Mouse (Mus musculus) heart, embryonic 13.5 days (tissue): ENCODE measurements around the gene Dot1l. TPM values are rescaled to one million over a fixed set of nuclear protein-coding genes. Genes with fewer than 3 reads are reported as not detected.

Source experiments
- ATAC-seq: fragments of 200-750 bp; cut with Nextera tagmentation; 2 replicates; pipeline ENCODE4 v1.8.0; 2017; ENCODE audit warnings: moderate TSS enrichment; ENCODE audit not compliant: insufficient number of reproducible peaks, low FRiP score, low TSS enrichment; ENCODE audit errors: extremely low read depth
- H3K27ac ChIP-seq: fragments of 300-500 bp; sonication (generic); replicated peaks from 2 replicates; pipeline ENCODE4 v1.5.1; 2015; ENCODE audit warnings: moderate library complexity, mild to moderate bottlenecking, inconsistent platforms
- H3K27me3 ChIP-seq: fragments of 300-500 bp; sonication (generic); replicated peaks from 2 replicates; pipeline ENCODE4 v1.6.1; 2015; ENCODE audit warnings: mild to moderate bottlenecking, inconsistent platforms
- H3K36me3 ChIP-seq: fragments of 300-500 bp; sonication (generic); 2 replicates; pipeline ENCODE4 v1.6.1; 2015; ENCODE audit warnings: mild to moderate bottlenecking, inconsistent platforms
- H3K4me1 ChIP-seq: fragments of 300-500 bp; sonication (generic); 2 replicates; pipeline ENCODE4 v1.6.1; 2015; ENCODE audit warnings: inconsistent platforms
- H3K4me2 ChIP-seq: fragments of 300-500 bp; sonication (generic); 2 replicates; pipeline ENCODE4 v1.6.1; 2015; ENCODE audit warnings: inconsistent platforms, mild to moderate bottlenecking, moderate library complexity
- H3K4me3 ChIP-seq: fragments of 300-500 bp; sonication (generic); 2 replicates; pipeline ENCODE4 v1.5.1; 2015; ENCODE audit warnings: moderate library complexity, mild to moderate bottlenecking, inconsistent platforms
- H3K9ac ChIP-seq: fragments of 300-500 bp; sonication (generic); 2 replicates; pipeline ENCODE4 v1.6.1; 2015; ENCODE audit warnings: inconsistent platforms, mild to moderate bottlenecking, moderate library complexity
- H3K9me3 ChIP-seq: fragments of 300-500 bp; sonication (generic); 2 replicates; pipeline ENCODE4 v1.6.1; 2016; ENCODE audit warnings: inconsistent platforms
- WGBS: fragments of 180-500 bp; shearing (Covaris S2); methylation state at CpG from one replicate; pipeline ENCODE4 v1.1.7; 2015; ENCODE audit warnings: mixed read lengths; 5-methylcytosine and 5-hydroxymethylcytosine counted together
- polyA plus RNA-seq: library from polyadenylated mRNA; unstranded; fragments of >200 nt; fragmentation: Nextera tagmentation; extraction: Ambion mirVana; gene quantifications from 2 replicates; pipeline ENCODE4 v1.2.1, GENCODE M21; 2015

Gene Dot1l
- polyA plus RNA-seq, 1 experiment from 2014 or later, result 17.9 TPM

DNA sequence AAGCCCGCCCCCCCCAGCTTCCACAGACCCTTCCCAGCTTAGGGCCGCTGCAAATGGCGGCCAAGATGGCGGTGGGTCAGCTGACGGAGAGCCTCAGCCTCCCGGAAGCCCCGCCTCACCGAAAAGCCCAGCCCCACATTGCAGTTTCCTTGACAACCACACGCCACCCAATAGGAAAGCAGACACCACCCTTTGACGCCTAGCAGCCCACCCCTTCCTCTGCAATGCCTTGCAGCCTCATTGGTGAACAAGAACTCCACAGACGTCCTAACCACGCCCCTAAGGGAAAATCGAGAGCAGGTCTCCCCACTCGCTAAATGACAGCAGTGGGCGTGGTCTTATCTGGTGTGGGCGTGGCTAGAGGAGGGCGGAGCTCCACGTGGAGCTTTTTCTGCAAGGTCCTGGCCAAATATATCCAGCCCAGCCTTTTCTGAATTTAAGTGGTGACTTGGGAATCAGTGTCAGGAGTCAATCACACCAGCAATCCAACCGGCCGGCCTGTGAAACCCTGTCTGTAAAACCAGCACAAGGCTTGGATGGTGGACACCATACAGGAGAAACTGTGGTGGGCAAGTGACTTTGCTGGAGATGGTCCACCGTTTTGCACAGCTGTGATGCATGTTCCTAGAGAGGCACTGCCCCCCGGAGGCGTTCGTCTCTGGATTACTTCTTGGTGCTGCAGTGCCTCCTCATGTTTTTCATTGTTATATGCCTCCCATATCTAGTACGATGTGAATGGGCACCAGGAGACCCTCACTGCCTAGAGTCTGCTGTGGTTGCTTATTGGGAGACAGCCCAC lies 12.6 kb upstream of the Dot1l start, which contains the start of gene Ap3d1:
Gene Ap3d1 (minus strand): TSS at position 85 of the 799 bp plus-strand sequence.
- Histone ChIP-seq H3K27me3 (no peaks in the 10 kb centered on the region), H3K4me1 (peaks cover 36% of the 10 kb centered on the region), H3K9ac (peak within 1 kb of the TSS; percentile 97), H3K27ac (peak within 1 kb of the TSS; percentile 85), H3K4me2 (peak within 1 kb of the TSS; percentile 99), H3K36me3 (peaks cover 8% of the 10 kb centered on the region), H3K9me3 (no peaks in the 10 kb centered on the region), H3K4me3 (peak within 1 kb of the TSS; percentile 91)
- WGBS, result 1% methylated on average over 25 of the region's 25 CpGs
- peak; percentile 98 for ATAC-seq

- Histone ChIP-seq H3K9me3 (no peaks in the 10 kb centered on the region), H3K4me1 (peaks cover 44% of the 10 kb centered on the region), H3K27ac (no peak overlapping the region), H3K27me3 (no peaks in the 10 kb centered on the region), H3K4me2 (peak overlapping the region; percentile 5; the same call in 1 of the 2 replicates), H3K9ac (no peak overlapping the region), H3K36me3 (no peaks in the 10 kb centered on the region; the same call in 1 of the 2 replicates), H3K4me3 (no peak overlapping the region)
- 34% methylated on average over 5 of the region's 5 CpGs for WGBS
- ATAC-seq, result no peak
Observed at GRCm38 (mm10) chr10:80744262-80744661, 10.7 kb upstream of the Dot1l start.

DNA sequence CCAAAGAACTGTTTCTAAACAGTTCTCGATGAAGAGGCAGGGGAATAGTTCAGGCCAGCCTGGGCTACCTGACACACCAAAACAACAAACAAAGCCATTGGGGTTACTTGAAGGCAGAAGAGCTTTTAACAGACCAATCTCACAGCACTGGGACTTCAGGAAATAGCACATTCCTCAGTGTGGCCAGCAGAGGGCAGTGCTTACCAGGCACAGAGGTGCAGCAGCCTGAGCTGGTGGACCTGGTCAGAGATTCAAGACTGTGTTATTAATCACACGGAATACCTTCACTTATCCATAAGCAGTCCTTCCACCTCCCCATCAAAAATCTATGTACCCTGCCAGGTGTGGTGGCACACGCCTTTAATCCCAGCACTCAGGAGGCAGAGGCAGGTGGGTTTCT lies 7.6 kb upstream of the Dot1l start:
- Histone ChIP-seq H3K27ac (no peak overlapping the region), H3K36me3 (no peaks in the 10 kb centered on the region), H3K27me3 (no peaks in the 10 kb centered on the region), H3K4me1 (peaks cover 46% of the 10 kb centered on the region), H3K4me2 (no peak overlapping the region), H3K9me3 (no peaks in the 10 kb centered on the region), H3K9ac (no peak overlapping the region), H3K4me3 (no peak overlapping the region)
- ATAC-seq, result no peak
- 6% methylated on average over 3 of the region's 3 CpGs for WGBS

DNA sequence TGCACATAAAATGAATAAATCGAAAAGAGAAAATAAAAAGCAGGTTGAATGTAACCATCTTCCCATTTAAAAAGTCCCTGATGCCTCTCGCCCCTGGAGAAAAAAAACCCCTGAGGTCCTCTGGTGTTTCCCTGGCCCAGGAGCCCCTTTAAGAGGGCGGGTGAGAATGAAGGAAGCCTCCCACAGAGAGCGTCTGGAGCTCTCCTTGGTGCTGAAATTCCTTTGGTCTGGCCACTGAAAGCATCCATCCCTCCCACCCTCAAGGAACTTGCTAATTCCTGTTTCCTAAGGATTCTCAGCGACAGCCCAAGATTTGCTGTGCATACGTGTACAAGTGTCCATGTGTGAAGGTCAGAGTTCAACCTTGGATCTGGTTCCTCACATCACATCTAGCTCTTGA lies 6.4 kb upstream of the Dot1l start:
- peaks cover 45% of the 10 kb centered on the region for H3K4me1 ChIP-seq
- ATAC-seq, result no peak
- no peak overlapping the region for H3K27ac ChIP-seq
- no peaks in the 10 kb centered on the region for H3K9me3 ChIP-seq
- no peaks in the 10 kb centered on the region for H3K27me3 ChIP-seq
- H3K4me3 ChIP-seq, result no peak overlapping the region
- H3K9ac ChIP-seq, result no peak overlapping the region
- no peak overlapping the region for H3K4me2 ChIP-seq
- H3K36me3 ChIP-seq, result no peaks in the 10 kb centered on the region
- WGBS, result 6% methylated on average over 6 of the region's 6 CpGs

- peak; percentile 37; the same call in 1 of the 2 replicates for ATAC-seq
- peak overlapping the region; percentile 99 for H3K27ac ChIP-seq
Observed at GRCm38 (mm10) chr10:80751188-80751832, 3.7 kb upstream of the Dot1l start.

DNA sequence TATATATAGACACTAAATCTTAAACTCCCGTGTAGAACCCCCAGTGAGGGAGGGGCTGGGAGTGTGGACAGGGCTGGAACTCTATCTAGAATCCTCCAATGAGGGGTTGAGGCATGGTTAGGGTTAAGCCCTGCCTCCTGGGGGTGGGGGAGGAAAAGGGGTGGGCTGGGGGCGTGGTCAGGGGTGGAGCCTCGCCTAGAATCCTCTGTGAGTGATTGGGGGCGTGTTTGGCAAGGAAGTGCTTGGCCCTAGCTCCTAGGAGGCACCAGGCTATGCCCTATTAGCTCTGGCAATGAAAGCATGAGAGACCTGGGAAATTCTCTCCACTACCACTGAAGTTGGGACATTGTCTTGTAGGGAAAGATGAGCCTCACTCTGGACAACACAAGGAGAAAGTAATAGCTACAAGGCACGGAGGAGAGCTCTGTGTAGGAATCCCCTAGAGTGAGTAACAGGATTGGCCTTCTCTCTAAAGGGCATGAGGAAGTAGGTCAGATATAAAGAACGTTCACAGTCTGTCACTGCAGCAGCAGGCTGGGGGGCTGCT lies 2.9 kb upstream of the Dot1l start:
- no peaks in the 10 kb centered on the region for H3K9me3 ChIP-seq
- H3K4me2 ChIP-seq, result peak overlapping the region; percentile 77
- peak overlapping the region; percentile 51 for H3K4me3 ChIP-seq
- H3K27me3 ChIP-seq, result no peaks in the 10 kb centered on the region
- peak; percentile 51; the same call in 1 of the 2 replicates for ATAC-seq
- peak overlapping the region; percentile 99 for H3K27ac ChIP-seq
- H3K4me1 ChIP-seq, result peaks cover 57% of the 10 kb centered on the region
- 1% methylated on average over 6 of the region's 6 CpGs for WGBS
- no peaks in the 10 kb centered on the region for H3K36me3 ChIP-seq
- H3K9ac ChIP-seq, result peak overlapping the region; percentile 84

More at GRCm38 (mm10) chr10:80751188-80751832, 3.7 kb upstream of the Dot1l start:
- no peaks in the 10 kb centered on the region for H3K27me3 ChIP-seq
- no peaks in the 10 kb centered on the region for H3K9me3 ChIP-seq
- H3K36me3 ChIP-seq, result no peaks in the 10 kb centered on the region
- under 1% methylated on average over 16 of the region's 16 CpGs for WGBS
- peak overlapping the region; percentile 77 for H3K4me2 ChIP-seq
- peak overlapping the region; percentile 51 for H3K4me3 ChIP-seq
- peaks cover 49% of the 10 kb centered on the region for H3K4me1 ChIP-seq
- peak overlapping the region; percentile 84 for H3K9ac ChIP-seq

DNA sequence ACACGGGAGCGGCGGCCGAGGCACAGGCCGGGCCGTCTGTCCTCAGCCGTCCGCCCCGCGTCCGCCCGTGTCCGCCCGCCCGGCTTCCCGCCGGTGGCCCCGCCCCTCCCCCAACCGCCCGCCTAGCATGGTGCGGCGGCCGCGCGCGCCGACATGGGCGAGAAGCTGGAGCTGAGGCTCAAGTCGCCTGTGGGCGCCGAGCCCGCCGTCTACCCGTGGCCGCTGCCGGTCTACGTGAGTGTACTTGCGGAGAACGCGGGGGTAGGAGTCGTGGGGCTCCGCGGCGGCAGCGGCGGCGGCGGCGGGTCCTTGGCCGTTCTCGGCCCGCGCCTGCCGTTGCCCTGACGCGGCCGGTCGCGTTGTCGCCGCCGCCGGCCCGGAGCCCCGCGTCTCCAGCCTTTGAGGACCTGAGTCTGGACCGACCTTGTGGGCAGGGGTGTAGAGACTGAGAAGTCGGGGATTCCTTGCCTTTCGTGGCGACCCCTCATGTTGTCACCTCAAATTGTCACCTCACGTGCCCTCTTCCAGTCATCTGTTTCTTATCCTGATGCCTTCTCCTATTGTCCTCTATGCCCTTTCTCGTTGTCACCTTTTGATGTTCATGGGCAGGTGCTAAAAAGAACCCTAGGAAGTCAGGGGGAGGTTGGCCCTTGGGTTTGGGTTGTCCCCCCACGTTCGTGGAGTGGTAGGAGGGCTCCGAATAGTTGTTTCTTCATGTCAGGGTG lies 447 bp downstream of the Dot1l start:
- Histone ChIP-seq H3K9ac (peak overlapping the region; percentile 99), H3K4me1 (peaks cover 76% of the 10 kb centered on the region), H3K27me3 (no peaks in the 10 kb centered on the region), H3K9me3 (no peaks in the 10 kb centered on the region), H3K4me3 (peak overlapping the region; percentile 96), H3K4me2 (peak overlapping the region; percentile 98), H3K27ac (peak overlapping the region; percentile 87), H3K36me3 (no peaks in the 10 kb centered on the region)
- WGBS, result under 1% methylated on average over 56 of the region's 75 CpGs
- ATAC-seq, result no peak

GRCm38 (mm10) chr10:80756099-80756498 lies 1.1 kb downstream of the Dot1l start:
- no peaks in the 10 kb centered on the region for H3K27me3 ChIP-seq
- no peaks in the 10 kb centered on the region for H3K9me3 ChIP-seq
- ATAC-seq, result no peak
- peak overlapping the region; percentile 96 for H3K4me3 ChIP-seq
- 17% methylated on average over 3 of the region's 3 CpGs for WGBS
- H3K9ac ChIP-seq, result peak overlapping the region; percentile 99
- no peaks in the 10 kb centered on the region for H3K36me3 ChIP-seq
- peak overlapping the region; percentile 87 for H3K27ac ChIP-seq
- H3K4me2 ChIP-seq, result peak overlapping the region; percentile 98
- peaks cover 77% of the 10 kb centered on the region for H3K4me1 ChIP-seq

- peak overlapping the region; percentile 87 for H3K27ac ChIP-seq
- H3K4me3 ChIP-seq, result peak overlapping the region; percentile 96
- peaks cover 77% of the 10 kb centered on the region for H3K4me1 ChIP-seq
- no peaks in the 10 kb centered on the region for H3K27me3 ChIP-seq
- H3K36me3 ChIP-seq, result no peaks in the 10 kb centered on the region
- H3K4me2 ChIP-seq, result peak overlapping the region; percentile 98
- ATAC-seq, result no peak
- peak overlapping the region; percentile 99 for H3K9ac ChIP-seq
- WGBS, result 54% methylated on average over 2 of the region's 2 CpGs
- H3K9me3 ChIP-seq, result no peaks in the 10 kb centered on the region
Observed at GRCm38 (mm10) chr10:80756509-80756908, 1.5 kb downstream of the Dot1l start.

GRCm38 (mm10) chr10:80756967-80757366 lies 2.0 kb downstream of the Dot1l start:
- peak overlapping the region; percentile 99 for H3K9ac ChIP-seq

DNA sequence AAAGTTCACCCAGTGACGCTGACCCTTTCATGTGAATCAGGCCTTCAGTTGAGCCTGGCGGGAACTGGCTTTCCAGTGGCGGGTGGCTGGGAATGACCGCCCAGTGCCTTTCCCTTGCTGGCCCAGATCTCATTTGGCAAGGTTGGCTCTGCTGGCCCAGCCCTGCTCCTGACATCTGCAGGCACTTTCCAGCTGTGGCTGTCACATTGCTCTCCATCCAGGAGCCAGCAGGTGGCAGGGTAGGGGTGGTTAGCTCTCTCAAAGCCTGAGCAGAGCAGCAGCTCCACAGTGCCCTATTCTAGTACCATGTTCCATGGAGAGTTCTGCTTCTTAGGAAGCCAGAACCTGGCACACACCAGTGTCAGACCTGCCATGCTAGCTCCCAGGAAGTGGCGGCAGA lies 2.7 kb downstream of the Dot1l start:
- Histone ChIP-seq H3K4me1 (peaks cover 73% of the 10 kb centered on the region), H3K27ac (peak overlapping the region; percentile 87), H3K9ac (peak overlapping the region; percentile 99), H3K36me3 (no peaks in the 10 kb centered on the region), H3K4me3 (peak overlapping the region; percentile 96; the same call in 1 of the 2 replicates), H3K4me2 (peak overlapping the region; percentile 98), H3K9me3 (no peaks in the 10 kb centered on the region), H3K27me3 (no peaks in the 10 kb centered on the region)
- ATAC-seq, result no peak
- WGBS, result 29% methylated on average over 5 of the region's 5 CpGs

More at GRCm38 (mm10) chr10:80756967-80757366, 2.0 kb downstream of the Dot1l start:
- peak overlapping the region; percentile 98 for H3K4me2 ChIP-seq
- peak overlapping the region; percentile 96 for H3K4me3 ChIP-seq
- H3K27ac ChIP-seq, result peak overlapping the region; percentile 87
- peaks cover 76% of the 10 kb centered on the region for H3K4me1 ChIP-seq
- ATAC-seq, result no peak
- H3K9me3 ChIP-seq, result no peaks in the 10 kb centered on the region
- H3K27me3 ChIP-seq, result no peaks in the 10 kb centered on the region
- H3K36me3 ChIP-seq, result no peaks in the 10 kb centered on the region
- WGBS, result 51% methylated on average over 4 of the region's 4 CpGs
